Mouse (Mus musculus): ENCODE results near the gene Cdh13. TPM values are rescaled to one million over a fixed set of nuclear protein-coding genes. Genes with fewer than 3 reads are reported as not detected.

Cdh13 gene
- total RNA-seq, 2 experiments from 2014 or later, result 137 to 144 TPM

GRCm38 (mm10) chr8:118363781-118364180, 80.2 kb downstream of the Cdh13 start:
- intact Hi-C loops (cut with DNase I), result no loop called here
- no peak for DNase-seq (ENCODE audit: low spot score in 2 of 2)

- intact Hi-C loops (cut with DNase I), result no loop called here
- no peak for DNase-seq (ENCODE audit: low spot score in 2 of 2)
Observed at GRCm38 (mm10) chr8:118373092-118373491, 89.6 kb downstream of the Cdh13 start.

- peak; percentile 41 to 44 for DNase-seq (ENCODE audit: low spot score in 2 of 2)
- intact Hi-C loops (cut with DNase I), result no loop called here
Observed at GRCm38 (mm10) chr8:118374738-118375137, 91.2 kb downstream of the Cdh13 start.

- intact Hi-C loops (cut with DNase I), result no loop called here
Observed at GRCm38 (mm10) chr8:118376791-118377190, 93.3 kb downstream of the Cdh13 start.

GRCm38 (mm10) chr8:118378985-118379384, 95.5 kb downstream of the Cdh13 start:
- DNase-seq (ENCODE audit: low spot score in 2 of 2), result no peak
- intact Hi-C loops (cut with DNase I), result no loop called here

More at GRCm38 (mm10) chr8:118376791-118377190, 93.3 kb downstream of the Cdh13 start:
- no peak for DNase-seq (ENCODE audit: low spot score in 2 of 2)

- intact Hi-C loops (cut with DNase I), result no loop called here
- DNase-seq (ENCODE audit: low spot score in 2 of 2), result peak; percentile 35 to 47
Observed at GRCm38 (mm10) chr8:118379657-118380056, 96.1 kb downstream of the Cdh13 start.

- DNase-seq (ENCODE audit: low spot score in 2 of 2), result no peak
- intact Hi-C loops (cut with DNase I), result no loop called here
Observed at GRCm38 (mm10) chr8:118380058-118380457, 96.5 kb downstream of the Cdh13 start.

- intact Hi-C loops (cut with DNase I), result no loop called here
- no peak for DNase-seq (ENCODE audit: low spot score in 2 of 2)
Observed at GRCm38 (mm10) chr8:118380782-118381181, 97.2 kb downstream of the Cdh13 start.

- intact Hi-C loops (cut with DNase I), result no loop called here
- DNase-seq (ENCODE audit: low spot score in 2 of 2), result no peak
Observed at GRCm38 (mm10) chr8:118381641-118382040, 98.1 kb downstream of the Cdh13 start.

GRCm38 (mm10) chr8:118384314-118384713, 100.8 kb downstream of the Cdh13 start:
- intact Hi-C loops (cut with DNase I), result no loop called here
- DNase-seq (ENCODE audit: low spot score in 2 of 2), result no peak

GRCm38 (mm10) chr8:118389456-118389855, 105.9 kb downstream of the Cdh13 start:
- intact Hi-C loops (cut with DNase I), result no loop called here
- no peak for DNase-seq (ENCODE audit: low spot score in 2 of 2)

- peak in 1 of 2 experiments; percentile 19 for DNase-seq (ENCODE audit: low spot score in 2 of 2)
- intact Hi-C loops (cut with DNase I), result no loop called here
Observed at GRCm38 (mm10) chr8:118393909-118394650, 110.5 kb downstream of the Cdh13 start.

GRCm38 (mm10) chr8:118395178-118395577, 111.6 kb downstream of the Cdh13 start:
- intact Hi-C loops (cut with DNase I), result no loop called here
- no peak for DNase-seq (ENCODE audit: low spot score in 2 of 2)

- no peak for DNase-seq (ENCODE audit: low spot score in 2 of 2)
- intact Hi-C loops (cut with DNase I), result no loop called here
Observed at GRCm38 (mm10) chr8:118404836-118405235, 121.3 kb downstream of the Cdh13 start.

GRCm38 (mm10) chr8:118407322-118407721, 123.8 kb downstream of the Cdh13 start:
- no peak for DNase-seq (ENCODE audit: low spot score in 2 of 2)
- intact Hi-C loops (cut with DNase I), result no loop called here

- intact Hi-C loops (cut with DNase I), result no loop called here
- no peak for DNase-seq (ENCODE audit: low spot score in 2 of 2)
Observed at GRCm38 (mm10) chr8:118409396-118409795, 125.9 kb downstream of the Cdh13 start.

- intact Hi-C loops (cut with DNase I), result no loop called here
- no peak for DNase-seq (ENCODE audit: low spot score in 2 of 2)
Observed at GRCm38 (mm10) chr8:118410341-118410970, 126.9 kb downstream of the Cdh13 start.

GRCm38 (mm10) chr8:118415672-118416071, 132.1 kb downstream of the Cdh13 start:
- no peak for DNase-seq (ENCODE audit: low spot score in 2 of 2)
- intact Hi-C loops (cut with DNase I), result no loop called here

- no peak for DNase-seq (ENCODE audit: low spot score in 2 of 2)
Observed at GRCm38 (mm10) chr8:118416811-118417355, 133.3 kb downstream of the Cdh13 start.

GRCm38 (mm10) chr8:118422624-118423023, 139.1 kb downstream of the Cdh13 start:
- DNase-seq (ENCODE audit: low spot score in 2 of 2), result no peak

More at GRCm38 (mm10) chr8:118416811-118417355, 133.3 kb downstream of the Cdh13 start:
- intact Hi-C loops (cut with DNase I), result no loop called here

GRCm38 (mm10) chr8:118428941-118429340, 145.4 kb downstream of the Cdh13 start:
- DNase-seq (ENCODE audit: low spot score in 2 of 2), result no peak
- intact Hi-C loops (cut with DNase I), result no loop called here

More at GRCm38 (mm10) chr8:118422624-118423023, 139.1 kb downstream of the Cdh13 start:
- intact Hi-C loops (cut with DNase I), result no loop called here

Data from left cerebral cortex, postnatal 14 days (tissue).